Mouse (Mus musculus) erythroblast, embryonic 14.5 days (primary cell): ENCODE measurements around the gene Sned1.

Experiments used
- GATA1 ChIP-seq: IDR thresholded peaks from 2 replicates; pipeline ENCODE4 v1.6.1; 2012; ENCODE audit warnings: low read length, inconsistent platforms, mixed read lengths
- TAL1 ChIP-seq: IDR thresholded peaks from 3 replicates; pipeline ENCODE4 v1.6.1; 2012; ENCODE audit warnings: low read length, inconsistent platforms, mixed read lengths

GRCm38 (mm10) chr1:93349701-93350100 is 114.1 kb downstream of the Sned1 start:
- TF ChIP-seq GATA1: no peak
- TF ChIP-seq TAL1: no peak
